Mouse (Mus musculus) lung, postnatal 4 days (tissue): ENCODE results near the gene Zfyve21.
A peak's percentile ranks its signal among the peaks of the same experiment; 100 is the strongest.

Experiments
- DNase-seq, 2 experiments: peaks; one replicate each; pipeline ENCODE4 v3.0.0; 2021

Gene Zfyve21

GRCm38 (mm10) chr12:111813766-111814617, at the start of gene Zfyve21, which contains the start of gene Xrcc3:
Gene Zfyve21 (plus strand): TSS chr12:111814170.
Gene Xrcc3 (minus strand): TSS chr12:111813873.
- DNase-seq: peak; percentile 98 to 100

GRCm38 (mm10) chr12:111766313-111767236, 47.4 kb upstream of the Zfyve21 start:
- DNase-seq: peak in 1 of 2 experiments; percentile 62

GRCm38 (mm10) chr12:111768322-111768928, 45.5 kb upstream of the Zfyve21 start:
- DNase-seq: no peak

- peak; percentile 78 to 83 for DNase-seq
Observed at GRCm38 (mm10) chr12:111769306-111769705, 44.7 kb upstream of the Zfyve21 start.

- no peak for DNase-seq
Observed at GRCm38 (mm10) chr12:111769816-111770577, 44.0 kb upstream of the Zfyve21 start.

- no peak for DNase-seq
Observed at GRCm38 (mm10) chr12:111770651-111771050, 43.3 kb upstream of the Zfyve21 start.

GRCm38 (mm10) chr12:111774156-111774555, 39.8 kb upstream of the Zfyve21 start:
- DNase-seq: no peak

GRCm38 (mm10) chr12:111774845-111775244, 39.1 kb upstream of the Zfyve21 start:
- DNase-seq: no peak

GRCm38 (mm10) chr12:111777919-111778318, 36.1 kb upstream of the Zfyve21 start:
- DNase-seq: no peak

- no peak for DNase-seq
Observed at GRCm38 (mm10) chr12:111779544-111779943, 34.4 kb upstream of the Zfyve21 start.

- no peak for DNase-seq
Observed at GRCm38 (mm10) chr12:111785174-111785573, 28.8 kb upstream of the Zfyve21 start.

- no peak for DNase-seq
Observed at GRCm38 (mm10) chr12:111787015-111787414, 27.0 kb upstream of the Zfyve21 start.

- DNase-seq: no peak
Observed at GRCm38 (mm10) chr12:111790090-111790489, 23.9 kb upstream of the Zfyve21 start.

GRCm38 (mm10) chr12:111790631-111791030, 23.3 kb upstream of the Zfyve21 start:
- no peak for DNase-seq

- no peak for DNase-seq
Observed at GRCm38 (mm10) chr12:111791474-111792104, 22.4 kb upstream of the Zfyve21 start.

GRCm38 (mm10) chr12:111794102-111794501, 19.9 kb upstream of the Zfyve21 start:
- no peak for DNase-seq

GRCm38 (mm10) chr12:111794526-111795179, 19.3 kb upstream of the Zfyve21 start:
- no peak for DNase-seq

GRCm38 (mm10) chr12:111795180-111795895, 18.6 kb upstream of the Zfyve21 start:
- DNase-seq: no peak

- no peak for DNase-seq
Observed at GRCm38 (mm10) chr12:111797251-111797650, 16.7 kb upstream of the Zfyve21 start.

GRCm38 (mm10) chr12:111798493-111798892, 15.5 kb upstream of the Zfyve21 start:
- no peak for DNase-seq
